Mouse (Mus musculus) mouse embryonic stem cell (cell line): Measurements from ENCODE around the gene Kcnj12.

Experiments used
- in situ Hi-C, 2 experiments: fragments of 300-500 bp; cut with MboI; formaldehyde crosslinking; loops; 1 replicate in 1 of 2; 3 replicates in 1 of 2; pipeline ENCODE4 v1.14.3; 2019 to 2020; ENCODE audit warnings: low sequenced_read_pairs in 2 of 2, low pct_unique_long_range_greater_than_20kb in 1 of 2, mixed read lengths in 1 of 2; ENCODE audit not compliant: unreplicated experiment in 1 of 2

Kcnj12 gene

DNA sequence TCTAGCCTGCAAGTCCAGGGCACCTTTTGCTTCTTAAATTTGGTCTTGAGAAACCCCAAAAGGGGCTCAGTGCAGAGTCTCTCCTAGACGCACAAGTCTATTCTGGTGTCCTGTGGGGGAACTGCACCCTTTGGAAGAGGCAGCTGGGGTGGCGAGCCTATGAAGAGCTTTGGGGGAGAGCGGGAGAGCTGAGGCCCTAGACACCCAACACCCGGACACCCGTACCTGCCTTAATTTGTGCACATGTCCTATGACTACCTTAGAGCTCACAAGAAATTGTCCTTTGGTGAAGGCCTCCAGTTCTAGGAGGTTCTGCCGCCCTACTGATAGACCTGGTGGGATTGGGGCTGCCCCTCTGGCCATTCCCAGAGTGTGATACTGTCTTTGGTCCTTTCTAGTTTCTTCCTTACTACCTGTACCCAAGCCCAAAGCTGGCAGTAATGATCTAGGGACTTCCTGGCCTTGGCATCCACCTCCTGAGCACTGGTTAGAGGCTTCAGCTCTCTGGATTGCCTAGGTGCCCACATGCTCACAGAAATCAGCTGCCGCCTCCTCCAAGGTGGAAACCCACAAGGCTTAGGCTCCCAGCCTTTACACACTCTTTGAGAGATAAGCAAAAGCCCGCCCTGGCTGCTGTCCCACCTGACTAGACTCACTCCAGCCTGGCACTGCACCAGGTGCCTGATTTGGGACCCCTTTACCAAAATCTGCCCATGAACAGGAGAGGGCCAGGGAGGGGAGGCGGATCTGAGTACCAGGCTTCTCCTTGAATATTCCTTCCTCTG lies 1.2 kb downstream of the Kcnj12 start:
- in situ Hi-C loops, result no loop called here

- in situ Hi-C loops, result no loop called here
Measured at GRCm38 (mm10) chr11:61024388-61024787, 2.0 kb downstream of the Kcnj12 start.

- in situ Hi-C loops, result no loop called here
Measured at GRCm38 (mm10) chr11:61024996-61025395, 2.6 kb downstream of the Kcnj12 start.

- in situ Hi-C loops, result no loop called here
Measured at GRCm38 (mm10) chr11:61025594-61025993, 3.2 kb downstream of the Kcnj12 start.

- in situ Hi-C loops, result no loop called here
Measured at GRCm38 (mm10) chr11:61026381-61026780, 4.0 kb downstream of the Kcnj12 start.

DNA sequence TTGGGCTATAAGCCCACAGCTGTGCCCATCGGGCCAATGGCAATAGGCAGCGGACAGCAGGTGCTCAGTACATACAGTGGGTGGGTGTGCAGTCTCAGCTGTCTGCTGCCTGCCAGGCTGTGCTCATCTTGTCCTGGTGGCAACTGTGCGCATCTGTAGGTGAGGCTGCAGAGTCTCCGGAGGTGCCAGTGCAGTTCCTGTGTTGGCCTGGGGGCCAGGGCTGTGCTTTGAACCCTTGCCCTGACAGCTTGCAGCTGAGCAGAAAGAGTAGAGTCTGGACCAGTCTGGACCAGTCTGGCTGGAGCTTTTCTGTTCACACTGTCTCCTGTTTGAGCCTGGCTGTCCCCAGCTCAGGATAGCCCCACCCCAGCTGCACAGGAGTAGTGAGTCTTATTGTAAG lies 4.8 kb downstream of the Kcnj12 start:
- in situ Hi-C loops, result no loop called here

GRCm38 (mm10) chr11:61028211-61028950 lies 6.0 kb downstream of the Kcnj12 start:
- in situ Hi-C loops, result no loop called here

DNA sequence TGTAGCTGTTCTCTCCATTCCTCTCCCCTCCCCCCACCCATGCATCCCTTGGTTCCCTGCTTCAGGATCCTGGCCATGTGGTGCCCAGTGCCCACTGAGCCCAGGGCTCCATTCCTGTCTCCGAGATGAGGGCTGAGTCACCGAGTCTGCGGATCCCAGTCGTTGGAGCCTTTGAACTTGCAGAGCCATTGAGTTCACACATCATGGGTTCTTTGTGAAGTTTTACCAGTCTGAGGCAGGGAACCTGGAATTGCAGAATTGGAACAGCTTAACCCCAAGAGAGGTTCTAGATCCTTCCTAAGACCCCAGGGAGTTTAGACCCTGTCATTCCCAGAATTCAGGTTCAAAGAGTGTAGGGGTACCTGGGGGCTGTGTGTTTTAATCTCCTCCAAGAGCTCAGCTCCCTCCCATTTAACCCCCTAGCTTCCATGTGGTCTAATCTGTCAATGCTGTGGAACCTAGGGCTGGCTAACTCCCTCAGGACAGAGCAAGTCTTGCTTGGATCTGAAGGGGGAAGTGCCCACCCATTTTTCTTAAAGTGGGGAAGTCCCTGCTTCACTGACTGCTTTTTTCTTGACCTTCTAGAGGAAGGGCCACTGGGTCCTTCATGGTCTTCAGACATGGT lies 6.9 kb downstream of the Kcnj12 start:
- in situ Hi-C loops, result no loop called here

DNA sequence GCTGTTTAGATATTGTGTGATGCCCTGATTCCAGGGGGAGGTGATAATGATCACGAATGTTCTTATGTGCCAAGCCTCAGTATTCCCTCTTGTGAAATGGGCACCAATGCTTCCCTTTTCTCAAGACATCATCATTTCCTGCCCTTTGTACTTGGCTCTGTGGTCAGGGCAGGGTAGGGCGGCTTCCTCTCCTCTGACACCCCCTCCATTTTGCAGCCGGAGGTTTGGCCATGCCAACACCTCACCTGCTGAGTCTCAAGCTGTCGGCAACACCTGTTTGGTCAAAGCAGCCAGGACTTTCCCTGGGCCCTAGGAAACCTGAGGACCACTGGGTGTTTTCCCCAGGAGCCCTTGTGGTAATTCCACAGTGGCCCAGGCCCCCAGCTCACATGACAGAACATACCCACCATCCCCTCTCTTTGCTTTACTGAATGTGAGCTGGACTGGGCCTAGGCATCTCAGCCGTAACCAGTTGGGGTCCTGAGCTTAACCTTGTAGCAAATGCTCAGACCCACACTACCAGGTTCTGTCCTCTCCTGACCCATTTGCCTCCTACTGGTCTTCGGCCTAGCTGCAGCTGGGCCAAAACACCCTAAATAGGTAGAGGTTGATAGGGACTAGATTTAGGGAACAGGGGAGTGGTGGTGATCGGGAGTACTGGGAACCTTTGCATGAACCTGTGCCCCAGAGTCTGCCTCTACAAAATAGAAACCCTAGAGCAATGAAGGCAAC lies 7.7 kb downstream of the Kcnj12 start:
- in situ Hi-C loops, result no loop called here

GRCm38 (mm10) chr11:61031137-61031536 lies 8.8 kb downstream of the Kcnj12 start:
- in situ Hi-C loops, result no loop called here

- in situ Hi-C loops, result no loop called here
Measured at GRCm38 (mm10) chr11:61031658-61032445, 9.5 kb downstream of the Kcnj12 start.

DNA sequence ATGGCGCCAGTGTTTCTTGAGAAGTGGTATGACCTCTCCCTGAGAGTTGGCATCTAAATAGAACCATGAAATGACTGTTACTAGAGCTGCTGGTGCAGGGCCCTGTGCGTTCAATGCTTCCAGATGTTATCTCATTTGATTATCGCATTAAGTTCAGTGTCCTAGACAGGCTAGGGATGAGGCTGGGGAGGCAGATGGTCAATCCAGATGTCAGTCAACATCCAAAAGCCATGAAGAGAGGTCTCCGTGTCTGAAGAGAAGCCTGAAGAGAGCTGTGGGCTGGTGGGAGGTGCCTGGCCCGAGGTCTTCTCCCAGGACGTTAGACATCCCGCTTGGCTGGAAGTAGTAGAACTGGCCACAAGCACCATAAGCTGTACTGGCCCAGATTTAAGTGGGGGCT lies 10.1 kb downstream of the Kcnj12 start:
- in situ Hi-C loops, result no loop called here

DNA sequence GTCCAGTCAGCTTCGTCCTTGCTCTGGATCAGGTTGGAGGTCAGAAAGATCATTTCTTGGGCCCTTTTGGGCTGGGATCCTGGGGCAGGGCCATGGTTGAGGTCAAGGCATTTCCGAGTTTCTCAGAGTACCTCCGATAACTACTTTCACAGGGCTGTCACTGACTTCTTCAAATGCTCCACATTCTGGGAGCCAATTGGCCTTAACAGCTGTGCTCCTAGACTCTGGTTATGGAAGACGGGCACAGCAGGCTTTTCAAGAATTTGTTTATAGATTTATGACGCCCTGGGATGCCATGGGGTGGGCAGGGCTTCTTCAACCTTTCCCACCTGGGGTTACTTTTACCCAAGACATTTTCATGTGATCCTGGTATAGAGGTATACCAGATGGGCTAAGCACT lies 10.8 kb downstream of the Kcnj12 start:
- in situ Hi-C loops, result no loop called here

DNA sequence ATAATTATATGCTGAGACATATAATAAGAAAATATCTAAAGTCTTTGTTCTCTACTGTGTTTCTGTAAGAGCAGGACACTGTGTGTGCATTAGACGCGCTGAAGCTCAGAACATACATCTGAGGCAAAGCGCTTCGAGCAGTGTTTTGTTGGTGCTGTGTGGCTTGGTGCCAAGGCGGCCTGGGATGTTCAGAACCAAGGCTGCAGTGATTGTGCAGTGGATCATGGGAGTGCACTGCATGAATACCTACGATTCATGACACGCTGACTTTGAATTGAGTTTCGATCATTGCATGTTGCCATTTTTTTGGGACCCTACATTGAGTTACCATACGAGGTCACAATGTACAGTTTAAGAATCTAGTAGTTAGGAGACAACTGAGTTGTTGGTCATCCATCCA lies 14.3 kb downstream of the Kcnj12 start:
- in situ Hi-C loops, result no loop called here

DNA sequence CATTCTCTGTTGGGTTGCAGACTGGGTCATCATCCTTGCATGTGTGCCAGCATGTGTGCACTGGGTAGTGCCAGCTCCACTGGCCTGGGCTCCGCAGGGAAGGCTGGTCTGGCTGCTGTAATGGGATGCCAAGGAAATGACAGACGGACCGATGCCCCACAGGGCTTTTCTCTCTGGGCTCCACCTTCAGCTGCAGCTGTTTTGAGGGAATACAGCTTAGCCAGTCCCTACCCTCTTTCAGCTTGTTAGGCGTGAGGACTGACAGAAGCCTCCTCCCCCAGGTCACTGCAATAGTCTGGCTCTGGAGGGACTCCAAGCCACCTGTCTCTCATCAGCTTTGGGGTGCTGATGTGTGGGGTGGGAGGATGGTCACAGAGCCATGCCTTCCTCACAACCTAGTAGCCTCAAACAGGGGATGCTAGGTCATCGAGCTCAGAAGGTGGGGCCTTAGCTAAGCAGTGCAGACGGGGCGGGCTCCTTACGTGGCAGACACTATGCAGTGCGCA lies 16.0 kb downstream of the Kcnj12 start:
- in situ Hi-C loops, result no loop called here

DNA sequence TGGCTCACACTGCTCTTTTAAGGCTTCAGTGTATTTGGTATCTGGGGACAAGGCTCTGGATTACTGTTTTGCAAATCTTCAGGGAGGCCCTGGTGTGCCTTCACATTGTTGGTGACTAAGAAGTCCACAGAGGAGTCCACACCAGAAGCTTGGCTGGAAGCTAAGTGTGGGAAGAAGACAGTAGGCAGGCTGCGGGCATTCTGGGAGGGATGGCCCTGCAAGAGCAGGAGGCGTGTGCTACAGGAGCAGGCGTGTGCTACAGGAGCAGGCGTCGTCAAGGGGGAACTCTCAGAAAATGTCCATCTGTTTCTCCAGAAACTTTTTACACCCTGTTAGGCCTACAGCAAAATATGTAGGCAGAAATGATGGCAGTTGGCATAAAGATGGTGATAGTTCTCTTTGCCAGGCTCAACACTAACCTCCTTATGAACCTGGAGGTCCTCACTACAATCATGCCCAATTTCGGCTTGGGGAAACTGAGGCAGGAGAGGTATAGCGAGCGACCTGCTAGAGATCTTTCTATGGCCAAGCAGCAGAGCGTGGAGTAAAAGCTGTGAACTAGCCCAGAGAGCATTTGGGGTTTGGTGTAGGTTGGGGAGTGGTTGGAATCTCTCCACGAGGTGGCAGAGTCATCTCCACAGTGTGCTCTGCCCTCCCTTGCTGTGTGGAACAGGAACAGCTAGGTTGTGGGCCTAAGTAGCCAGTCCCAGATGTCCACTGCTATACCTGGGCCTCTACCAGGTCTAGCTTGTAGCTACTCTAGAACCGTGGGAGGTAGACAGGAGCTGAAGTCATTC lies 18.7 kb downstream of the Kcnj12 start:
- in situ Hi-C loops, result no loop called here

GRCm38 (mm10) chr11:61042593-61042992 lies 20.2 kb downstream of the Kcnj12 start:
- in situ Hi-C loops, result no loop called here
